Mouse (Mus musculus): Measurements from ENCODE around the gene D430042O09Rik. TPM values are rescaled to one million over a fixed set of nuclear protein-coding genes. Genes with fewer than 3 reads are reported as not detected.

The D430042O09Rik gene
- polyA plus RNA-seq, 1 experiment, result 12.4 TPM

GRCm38 (mm10) chr7:125808210-125808609, 100.5 kb downstream of the D430042O09Rik start:
- no peak for DNase-seq (ENCODE audit: low spot score)

- no peak for DNase-seq (ENCODE audit: low spot score)
These were observed 105.0 kb downstream of the D430042O09Rik start for GRCm38 (mm10) chr7:125812721-125813120.

- no peak for DNase-seq (ENCODE audit: low spot score)
These were observed 108.0 kb downstream of the D430042O09Rik start for GRCm38 (mm10) chr7:125815733-125816132.

- no peak for DNase-seq (ENCODE audit: low spot score)
These were observed 110.6 kb downstream of the D430042O09Rik start for GRCm38 (mm10) chr7:125818301-125818712.

- no peak for DNase-seq (ENCODE audit: low spot score)
These were observed 112.5 kb downstream of the D430042O09Rik start for GRCm38 (mm10) chr7:125820233-125820632.

- DNase-seq (ENCODE audit: low spot score), result no peak
These were observed 118.7 kb downstream of the D430042O09Rik start for GRCm38 (mm10) chr7:125826425-125826824.

GRCm38 (mm10) chr7:125826887-125827286, 119.2 kb downstream of the D430042O09Rik start:
- DNase-seq (ENCODE audit: low spot score), result no peak

- no peak for DNase-seq (ENCODE audit: low spot score)
These were observed 119.7 kb downstream of the D430042O09Rik start for GRCm38 (mm10) chr7:125827420-125827819.

GRCm38 (mm10) chr7:125828561-125828960, 120.9 kb downstream of the D430042O09Rik start:
- DNase-seq (ENCODE audit: low spot score), result no peak

GRCm38 (mm10) chr7:125829121-125829666, 121.5 kb downstream of the D430042O09Rik start:
- no peak for DNase-seq (ENCODE audit: low spot score)

- no peak for DNase-seq (ENCODE audit: low spot score)
These were observed 125.1 kb downstream of the D430042O09Rik start for GRCm38 (mm10) chr7:125832767-125833166.

GRCm38 (mm10) chr7:125833471-125833870, 125.8 kb downstream of the D430042O09Rik start:
- DNase-seq (ENCODE audit: low spot score), result no peak

- no peak for DNase-seq (ENCODE audit: low spot score)
These were observed 130.5 kb downstream of the D430042O09Rik start for GRCm38 (mm10) chr7:125838078-125838742.

GRCm38 (mm10) chr7:125845611-125846010, 137.9 kb downstream of the D430042O09Rik start:
- DNase-seq (ENCODE audit: low spot score), result no peak

GRCm38 (mm10) chr7:125846866-125847527, 139.3 kb downstream of the D430042O09Rik start:
- DNase-seq (ENCODE audit: low spot score), result no peak

GRCm38 (mm10) chr7:125847528-125847866, 139.8 kb downstream of the D430042O09Rik start:
- DNase-seq (ENCODE audit: low spot score), result no peak

GRCm38 (mm10) chr7:125859564-125859963, 151.9 kb downstream of the D430042O09Rik start:
- no peak for DNase-seq (ENCODE audit: low spot score)

- DNase-seq (ENCODE audit: low spot score), result no peak
These were observed 152.7 kb downstream of the D430042O09Rik start for GRCm38 (mm10) chr7:125860421-125860820.

GRCm38 (mm10) chr7:125864026-125864425, 156.3 kb downstream of the D430042O09Rik start:
- DNase-seq (ENCODE audit: low spot score), result no peak

GRCm38 (mm10) chr7:125865234-125865633, 157.5 kb downstream of the D430042O09Rik start:
- DNase-seq (ENCODE audit: low spot score), result no peak

GRCm38 (mm10) chr7:125868570-125868969, 160.9 kb downstream of the D430042O09Rik start:
- DNase-seq (ENCODE audit: low spot score), result no peak

GRCm38 (mm10) chr7:125871404-125872201, 163.9 kb downstream of the D430042O09Rik start:
- DNase-seq (ENCODE audit: low spot score), result no peak

Data from urinary bladder, adult 2 months (tissue).